Mouse (Mus musculus) embryonic stem cell, embryonic (primary cell): ENCODE measurements around the gene Gm47841.

Experiments
- CTCF ChIA-PET, 4 experiments: fragments of 300-600 bp in 2 of 4; fragments of 350-600 bp in 2 of 4; sonication (Branson Sonifier 250); formaldehyde crosslinking; loops; one replicate each; lab custom pipeline; 2022; ENCODE audit warnings: inconsistent platforms in 2 of 4; lab: Charles Lee
- POLR2A ChIA-PET, 4 experiments: fragments of 300-600 bp in 2 of 4; fragments of 350-600 bp in 2 of 4; sonication (Branson Sonifier 250); formaldehyde crosslinking; loops; one replicate each; lab custom pipeline; 2022; ENCODE audit warnings: antibody characterized with exemption in 4 of 4, inconsistent platforms in 1 of 4; lab: Charles Lee

Gene Gm47841

GRCm38 (mm10) chr15:101060280-101060852 is 13.2 kb upstream of the Gm47841 start:
- ChIA-PET CTCF (no interaction called here), POLR2A (interaction anchor here in 2 of 4 experiments (1.2 to 1.4 kb wide), 3 partner anchors 22 to 58 kb away, joined by 3 read pairs; no protein-coding TSS in a partner anchor)

- CTCF ChIA-PET = interaction anchor here in 1 of 4 experiments (0.6 to 2.1 kb wide), 3 partner anchors 17 to 523 kb away, joined by 3 to 6 read pairs (median 4); no protein-coding TSS in a partner anchor
- POLR2A ChIA-PET = interaction anchor here in 2 of 4 experiments (1.2 to 1.4 kb wide), 3 partner anchors 23 to 59 kb away, joined by 3 read pairs; no protein-coding TSS in a partner anchor
Measured at GRCm38 (mm10) chr15:101059570-101060279, 12.5 kb upstream of the Gm47841 start.

DNA sequence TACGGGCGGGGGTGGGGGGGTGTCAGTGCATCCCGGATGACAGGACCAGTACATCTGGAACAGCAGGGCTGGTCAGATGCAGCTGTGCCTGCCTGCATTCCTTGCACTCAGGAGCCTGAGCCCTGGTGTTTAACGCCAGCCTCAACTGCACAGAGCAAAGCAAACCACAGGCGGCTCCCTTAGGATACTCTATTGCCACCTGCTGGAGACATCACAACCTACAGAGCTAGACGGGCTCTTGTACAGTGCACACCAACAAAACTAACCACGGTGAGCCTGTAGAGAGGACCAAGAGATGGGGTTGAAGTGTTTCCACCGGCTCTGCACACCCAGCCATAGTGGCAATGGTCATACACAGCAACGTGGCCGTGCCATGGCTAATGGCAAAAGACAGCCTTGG is 9.0 kb upstream of the Gm47841 start:
- POLR2A ChIA-PET = interaction anchor here in 2 of 4 experiments (0.5 to 1.7 kb wide), 7 partner anchors 10 to 210 kb away, joined by 3 to 8 read pairs (median 4); no protein-coding TSS in a partner anchor
- CTCF ChIA-PET = interaction anchor here (0.5 to 2.7 kb wide), 49 partner anchors 10 to 362 kb away, joined by 3 to 22 read pairs (median 4); partner anchors contain the start of genes Ankrd33 (in 1 of the 4) and Gm47841 (in 1 of the 4)

DNA sequence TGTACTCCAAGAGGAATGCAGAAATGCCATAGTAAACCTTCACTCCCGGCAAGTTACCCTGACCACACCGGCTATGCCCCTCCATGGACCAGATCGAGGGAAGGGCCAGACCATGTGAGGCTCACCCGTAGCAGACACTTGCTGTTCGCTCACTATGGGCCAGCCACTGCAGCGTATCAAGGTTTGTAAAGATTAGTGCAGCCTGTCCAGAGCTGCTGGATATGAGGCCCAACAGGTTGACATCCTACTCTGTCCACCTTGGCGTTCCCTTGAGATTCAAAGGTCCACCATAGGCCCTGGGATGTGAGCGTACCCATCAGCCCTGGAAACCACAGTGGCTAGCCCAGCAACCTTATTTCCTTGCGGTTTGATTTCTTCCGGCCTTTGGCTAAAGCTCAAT is 7.3 kb upstream of the Gm47841 start:
- CTCF ChIA-PET = interaction anchor here (0.6 to 4.3 kb wide), 7 partner anchors 12 to 295 kb away, joined by 3 to 31 read pairs (median 3); no protein-coding TSS in a partner anchor
- POLR2A ChIA-PET = interaction anchor here in 2 of 4 experiments (0.6 to 2.9 kb wide), 5 partner anchors 11 to 216 kb away, joined by 3 to 10 read pairs (median 3); no protein-coding TSS in a partner anchor

GRCm38 (mm10) chr15:101053832-101054459 is 6.7 kb upstream of the Gm47841 start:
- CTCF ChIA-PET = interaction anchor here (0.6 to 4.3 kb wide), 20 partner anchors 11 to 1011 kb away, joined by 3 to 31 read pairs (median 4); no protein-coding TSS in a partner anchor
- POLR2A ChIA-PET = interaction anchor here in 3 of 4 experiments (0.9 to 2.9 kb wide), 7 partner anchors 11 to 300 kb away, joined by 3 to 10 read pairs (median 3); no protein-coding TSS in a partner anchor

GRCm38 (mm10) chr15:101052560-101053501 is 5.6 kb upstream of the Gm47841 start:
- POLR2A ChIA-PET = interaction anchor here (0.6 to 2.9 kb wide), 25 partner anchors 9 to 438 kb away, joined by 3 to 10 read pairs (median 3); partner anchors contain the start of genes Dazap2 (in 1 of the 4) and Fignl2 (in 1 of the 4)
- CTCF ChIA-PET = interaction anchor here (0.5 to 4.3 kb wide), 77 partner anchors 10 to 1840 kb away, joined by 3 to 31 read pairs (median 4); partner anchors contain the start of genes Scn8a (in 2 of the 4), Atg101 (in 1 of the 4) and Slc4a8 (in 1 of the 4)

DNA sequence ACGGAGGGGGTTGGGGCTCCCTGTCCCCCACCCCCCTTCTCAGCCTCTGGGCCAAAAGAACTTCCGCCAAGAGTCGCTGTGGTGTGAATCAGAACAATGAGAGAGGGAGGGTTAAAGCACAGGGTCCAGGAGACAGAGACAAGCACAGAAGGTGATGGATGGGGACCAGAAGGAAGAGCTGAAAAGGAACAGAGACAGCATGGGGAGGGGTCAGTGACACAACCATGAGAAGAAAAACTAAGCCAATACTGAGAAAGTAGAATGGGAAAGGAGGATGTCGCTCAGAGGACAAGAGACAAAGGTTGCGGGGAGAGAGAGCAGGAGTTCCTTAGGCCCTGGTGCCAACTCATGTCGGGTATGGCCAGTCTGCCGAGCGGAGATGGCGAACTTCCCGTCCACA is 4.7 kb upstream of the Gm47841 start:
- POLR2A ChIA-PET = interaction anchor here (0.7 to 2.9 kb wide), 14 partner anchors 9 to 294 kb away, joined by 3 to 10 read pairs (median 4); no protein-coding TSS in a partner anchor
- CTCF ChIA-PET = interaction anchor here (0.5 to 4.3 kb wide), 55 partner anchors 9 to 1839 kb away, joined by 3 to 31 read pairs (median 4); partner anchors contain the start of genes Scn8a (in 2 of the 4), Atg101 (in 1 of the 4) and Slc4a8 (in 1 of the 4)

- CTCF ChIA-PET = interaction anchor here in 2 of 4 experiments (0.9 to 2.4 kb wide), 2 partner anchors 65 to 366 kb away, joined by 3 to 8 read pairs; no protein-coding TSS in a partner anchor
- POLR2A ChIA-PET = interaction anchor here in 3 of 4 experiments (0.7 to 1.5 kb wide), 7 partner anchors 18 to 259 kb away, joined by 3 to 4 read pairs (median 3); partner anchors contain the start of gene Fignl2 (in 1 of the 3)
Measured at GRCm38 (mm10) chr15:101048338-101048896, 1.2 kb upstream of the Gm47841 start.

DNA sequence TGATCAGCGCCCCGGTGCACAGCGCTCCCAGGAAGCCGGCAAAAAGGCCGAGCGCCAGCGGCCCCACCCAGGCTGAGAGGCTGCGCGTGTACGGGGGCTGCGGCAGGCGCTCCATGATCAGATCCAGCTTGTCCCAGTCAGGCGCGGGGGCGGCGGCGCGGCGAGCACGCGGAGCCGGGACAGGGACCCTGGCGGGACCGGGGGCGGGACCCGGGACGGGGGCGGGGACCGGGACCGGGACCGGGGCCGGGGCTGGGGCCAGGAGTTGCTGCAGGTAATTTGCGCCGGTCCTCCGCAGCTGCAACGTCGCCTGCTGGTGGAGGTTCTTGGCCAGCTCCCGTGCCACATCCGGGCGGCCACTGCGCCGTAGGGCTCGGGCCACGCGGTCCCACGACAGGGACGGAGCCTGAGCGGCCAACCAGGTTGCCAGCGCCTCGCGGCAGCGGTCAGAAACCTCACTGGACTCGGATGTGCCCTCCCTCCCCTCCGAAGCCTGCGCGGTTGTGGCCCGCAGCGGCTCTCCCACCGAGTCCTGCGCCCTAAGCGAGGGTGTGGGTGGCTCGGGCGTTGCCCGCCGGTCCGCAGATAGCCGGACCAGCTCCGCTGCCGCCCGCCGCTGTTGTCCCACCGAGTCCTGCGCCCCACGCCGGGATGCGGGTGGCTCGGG is 537 bp downstream of the Gm47841 start:
- POLR2A ChIA-PET = interaction anchor here in 1 of 4 experiments (1.0 to 1.6 kb wide), 3 partner anchors 10 to 266 kb away, joined by 3 to 8 read pairs (median 3); no protein-coding TSS in a partner anchor

DNA sequence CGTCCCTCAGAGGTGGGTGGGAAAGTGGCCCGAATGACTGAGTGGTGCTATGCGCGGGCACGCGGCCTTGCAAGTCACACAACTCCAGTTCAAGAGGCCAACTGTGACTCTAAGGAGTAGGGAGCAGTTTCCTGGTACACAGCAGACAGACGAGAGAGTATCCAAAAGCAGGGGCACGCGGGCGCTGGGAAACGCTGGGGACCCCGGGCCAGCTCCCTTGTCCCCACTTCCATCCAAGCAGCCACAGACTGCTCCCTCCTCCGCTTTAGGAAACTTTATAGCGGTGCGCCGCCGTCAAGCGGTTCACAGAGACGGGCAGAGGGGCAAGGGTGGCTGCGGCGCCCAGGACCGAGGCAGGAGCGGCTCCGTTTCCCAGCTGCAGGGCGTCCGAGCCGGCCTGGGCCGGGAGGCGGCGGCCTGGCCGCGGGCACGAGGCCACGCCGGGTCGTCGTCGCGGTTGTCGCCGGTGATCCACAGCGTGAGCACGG is 1.1 kb downstream of the Gm47841 start:
- ChIA-PET CTCF (interaction anchor here (0.5 to 1.9 kb wide), 8 partner anchors 10 to 1200 kb away, joined by 3 to 11 read pairs (median 3); no protein-coding TSS in a partner anchor), POLR2A (interaction anchor here in 1 of 4 experiments (0.6 to 1.6 kb wide), 3 partner anchors 10 to 265 kb away, joined by 3 to 8 read pairs (median 3); no protein-coding TSS in a partner anchor)

More for the DNA sequence above, 537 bp downstream of the Gm47841 start:
- CTCF ChIA-PET = interaction anchor here (0.5 to 1.9 kb wide), 10 partner anchors 10 to 1200 kb away, joined by 3 to 11 read pairs (median 3); no protein-coding TSS in a partner anchor

- ChIA-PET CTCF (interaction anchor here in 3 of 4 experiments (0.6 to 2.8 kb wide), 5 partner anchors 12 to 319 kb away, joined by 3 to 7 read pairs (median 3); no protein-coding TSS in a partner anchor), POLR2A (interaction anchor here in 1 of 4 experiments (0.6 to 1.0 kb wide), 3 partner anchors 8 to 1627 kb away, joined by 3 to 4 read pairs (median 4); no protein-coding TSS in a partner anchor)
Measured at GRCm38 (mm10) chr15:101044531-101044930, 2.7 kb downstream of the Gm47841 start.

- ChIA-PET CTCF (interaction anchor here (0.5 to 2.8 kb wide), 109 partner anchors 8 to 1408 kb away, joined by 3 to 31 read pairs (median 5); partner anchors contain the start of genes Slc4a8 (in 2 of the 4), Acvr1b (in 1 of the 4), Acvrl1 (in 1 of the 4) and Ankrd33 (in 1 of the 4)), POLR2A (interaction anchor here in 3 of 4 experiments (0.6 to 1.4 kb wide), 8 partner anchors 9 to 1268 kb away, joined by 3 to 5 read pairs (median 4); no protein-coding TSS in a partner anchor)
Measured at GRCm38 (mm10) chr15:101042613-101043012, 4.6 kb downstream of the Gm47841 start.

GRCm38 (mm10) chr15:101041966-101042365 is 5.2 kb downstream of the Gm47841 start:
- POLR2A ChIA-PET = interaction anchor here in 3 of 4 experiments (1.0 to 1.4 kb wide), 5 partner anchors 8 to 122 kb away, joined by 3 to 5 read pairs (median 3); no protein-coding TSS in a partner anchor
- CTCF ChIA-PET = interaction anchor here (0.5 to 2.8 kb wide), 83 partner anchors 8 to 401 kb away, joined by 3 to 31 read pairs (median 6); partner anchors contain the start of genes Slc4a8 (in 2 of the 4), Acvrl1 (in 1 of the 4), Ankrd33 (in 1 of the 4) and Galnt6 (in 1 of the 4)

- POLR2A ChIA-PET = interaction anchor here in 1 of 4 experiments (0.5 kb wide), 1 partner anchor 342 kb away, joined by 3 read pairs; no protein-coding TSS in a partner anchor
- CTCF ChIA-PET = interaction anchor here (0.5 to 1.5 kb wide), 21 partner anchors 9 to 357 kb away, joined by 3 to 8 read pairs (median 3); no protein-coding TSS in a partner anchor
Measured at GRCm38 (mm10) chr15:101039651-101040050, 7.5 kb downstream of the Gm47841 start.
